Mouse (Mus musculus): ENCODE data around the gene Il33. TPM values are rescaled to one million over a fixed set of nuclear protein-coding genes. Genes with fewer than 3 reads are reported as not detected.

Il33 gene
- 48.1 and 48.3 TPM in 2 replicates for polyA plus RNA-seq (2015; fragmentation: Nextera tagmentation; extraction: Ambion mirVana)

DNA sequence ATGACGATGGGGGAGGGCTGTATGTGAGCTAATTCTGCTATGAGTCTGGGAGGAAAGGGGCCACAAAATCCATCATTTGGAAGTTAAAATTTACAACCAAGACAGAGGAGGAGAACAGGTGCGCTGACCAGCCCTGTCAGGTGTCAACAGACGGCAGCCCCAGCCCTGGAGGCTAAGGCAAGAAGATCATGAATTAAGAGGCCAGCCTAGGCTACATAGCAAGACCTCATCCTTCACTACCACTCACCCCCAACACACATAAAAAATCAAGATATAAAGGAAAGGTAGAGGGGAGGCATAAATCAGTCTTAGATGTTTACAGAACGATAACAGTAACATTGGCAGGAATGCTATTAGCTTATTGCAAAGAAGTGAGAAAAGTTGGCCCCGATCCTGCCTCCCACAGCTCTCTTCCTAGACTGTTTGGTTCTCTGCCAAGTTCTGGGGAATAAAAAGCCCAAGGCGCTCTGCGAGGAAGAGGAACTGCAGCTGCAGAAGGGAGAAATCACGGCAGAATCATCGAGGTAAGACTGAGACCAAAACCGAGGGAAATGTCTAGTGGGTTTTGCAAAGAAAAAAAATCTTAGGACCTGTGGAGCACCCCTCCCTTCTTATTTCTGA is at the start of gene Il33:
Gene Il33, plus strand, starts transcription at position 477 of the 621 bp plus-strand sequence.
- H3K27ac ChIP-seq (ENCODE audit: low read length) = peak within 1 kb of the TSS; percentile 91
- H3K4me3 ChIP-seq (ENCODE audit: low read length) = peak within 1 kb of the TSS; percentile 36
- WGBS = 7% methylated on average over 10 of the region's 10 CpGs

DNA sequence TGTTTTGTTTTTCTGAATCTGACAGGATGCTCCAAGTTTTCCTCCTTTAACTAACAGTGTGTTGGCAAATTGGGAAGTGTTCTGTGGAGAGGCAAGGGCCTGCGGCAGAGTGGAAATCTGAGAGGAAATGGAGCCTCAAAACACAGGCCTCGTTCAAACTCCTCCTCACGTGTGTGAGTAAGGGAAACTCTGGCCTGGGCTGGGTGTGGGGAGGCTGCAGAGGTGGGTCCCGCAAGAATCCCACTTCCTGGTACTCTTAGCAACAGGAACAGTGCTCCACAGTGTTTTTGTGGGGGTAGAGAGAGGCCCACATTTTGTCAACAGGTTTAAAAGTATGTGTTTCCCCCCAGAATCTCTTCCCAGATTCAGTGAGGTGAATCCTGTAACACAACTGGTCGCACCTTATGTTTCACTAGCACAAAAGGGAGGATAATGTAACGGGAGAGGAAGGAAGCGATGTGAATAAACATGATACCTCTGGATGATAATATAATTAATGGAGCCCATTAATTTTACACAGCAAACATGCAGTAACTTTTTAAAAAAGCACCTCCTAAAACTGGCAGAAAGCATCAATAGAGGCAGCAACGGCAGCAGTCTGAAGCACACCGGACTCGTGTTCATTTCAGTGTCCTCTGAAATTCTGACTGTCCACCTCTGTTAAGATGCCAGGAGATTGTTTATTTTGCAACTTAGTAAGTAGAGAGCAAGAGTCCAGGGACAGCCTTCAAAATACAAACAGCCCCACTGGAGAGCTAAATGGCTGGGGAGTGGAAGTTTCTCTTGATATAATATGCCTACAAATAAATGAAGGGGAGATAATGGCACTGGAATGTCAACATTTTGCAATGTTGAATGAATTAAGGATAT is 47.3 kb upstream of the Il33 start:
- Histone ChIP-seq H3K27me3 (ENCODE audit: insufficient read depth, low read length) (no peaks in the 10 kb centered on the region), H3K4me3 (ENCODE audit: low read length) (no peak overlapping the region), H3K9ac (replicated peaks; ENCODE audit: low read length) (0 out of 2 replicates have a peak overlapping the region, but pooled peaks have one; percentile 17), H3K9me3 (ENCODE audit: low read length) (no peaks in the 10 kb centered on the region), H3K27ac (ENCODE audit: low read length) (peak overlapping the region; percentile 81), H3K4me2 (replicated peaks; ENCODE audit: low read depth, low read length) (no peak overlapping the region), H3K36me3 (ENCODE audit: insufficient read depth, low read length) (no peaks in the 10 kb centered on the region), H3K4me1 (ENCODE audit: insufficient read depth, low read length) (peaks cover 28% of the 10 kb centered on the region)
- WGBS = 25% methylated on average over 10 of the region's 10 CpGs
- peak; percentile 79 for ATAC-seq (ENCODE audit: low FRiP score, low TSS enrichment)

More for the DNA sequence above, at the start of gene Il33:
- peaks cover 41% of the 10 kb centered on the region for H3K4me1 ChIP-seq (ENCODE audit: insufficient read depth, low read length)
- peak within 1 kb of the TSS; percentile 52 for H3K9ac ChIP-seq (replicated peaks; ENCODE audit: low read length)
- no peaks in the 10 kb centered on the region for H3K36me3 ChIP-seq (ENCODE audit: insufficient read depth, low read length)
- no peaks in the 10 kb centered on the region for H3K27me3 ChIP-seq (ENCODE audit: insufficient read depth, low read length)
- H3K9me3 ChIP-seq (ENCODE audit: low read length) = no peaks in the 10 kb centered on the region
- H3K4me2 ChIP-seq (replicated peaks; ENCODE audit: low read depth, low read length) = peak within 1 kb of the TSS; percentile 47
- ATAC-seq (ENCODE audit: low FRiP score, low TSS enrichment) = peak; percentile 58

DNA sequence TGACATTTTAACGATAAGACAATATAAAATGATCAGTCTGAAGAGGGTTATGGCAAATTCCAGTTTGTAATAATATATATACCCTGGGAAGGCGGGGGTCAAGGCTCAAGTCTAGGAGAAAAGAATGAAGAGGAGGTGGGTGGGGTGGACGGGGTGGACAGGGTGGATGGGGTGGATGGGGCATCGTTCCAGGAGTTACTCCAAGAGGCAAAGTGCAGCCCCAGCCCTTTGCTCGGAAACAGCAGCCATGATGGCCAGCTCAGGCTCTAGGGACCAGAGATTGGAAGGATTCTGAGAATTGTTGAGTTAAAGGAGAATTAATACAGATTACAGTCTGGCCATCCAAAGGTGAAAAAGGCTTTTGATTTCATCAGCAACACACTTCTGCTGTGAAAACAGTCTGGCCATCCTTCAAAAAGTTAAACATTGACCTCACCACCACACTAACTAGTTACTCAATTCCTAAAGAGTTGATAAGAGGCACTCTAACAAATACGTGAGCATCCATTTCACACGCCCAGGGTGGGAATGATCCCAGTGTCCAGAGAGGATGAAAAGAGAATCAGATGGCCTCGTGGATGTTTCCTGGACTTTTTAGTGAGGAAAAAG is 45.9 kb upstream of the Il33 start:
- 52% methylated on average over 8 of the region's 8 CpGs for WGBS
- H3K36me3 ChIP-seq (ENCODE audit: insufficient read depth, low read length) = no peaks in the 10 kb centered on the region
- H3K9me3 ChIP-seq (ENCODE audit: low read length) = no peaks in the 10 kb centered on the region
- no peak overlapping the region for H3K4me2 ChIP-seq (replicated peaks; ENCODE audit: low read depth, low read length)
- H3K9ac ChIP-seq (replicated peaks; ENCODE audit: low read length) = no peak overlapping the region
- peak overlapping the region; percentile 81; the same call in 1 of the 2 replicates for H3K27ac ChIP-seq (ENCODE audit: low read length)
- ATAC-seq (ENCODE audit: low FRiP score, low TSS enrichment) = no peak; the same call in 1 of the 2 replicates
- no peaks in the 10 kb centered on the region for H3K27me3 ChIP-seq (ENCODE audit: insufficient read depth, low read length)
- H3K4me3 ChIP-seq (ENCODE audit: low read length) = no peak overlapping the region
- H3K4me1 ChIP-seq (ENCODE audit: insufficient read depth, low read length) = peaks cover 28% of the 10 kb centered on the region

DNA sequence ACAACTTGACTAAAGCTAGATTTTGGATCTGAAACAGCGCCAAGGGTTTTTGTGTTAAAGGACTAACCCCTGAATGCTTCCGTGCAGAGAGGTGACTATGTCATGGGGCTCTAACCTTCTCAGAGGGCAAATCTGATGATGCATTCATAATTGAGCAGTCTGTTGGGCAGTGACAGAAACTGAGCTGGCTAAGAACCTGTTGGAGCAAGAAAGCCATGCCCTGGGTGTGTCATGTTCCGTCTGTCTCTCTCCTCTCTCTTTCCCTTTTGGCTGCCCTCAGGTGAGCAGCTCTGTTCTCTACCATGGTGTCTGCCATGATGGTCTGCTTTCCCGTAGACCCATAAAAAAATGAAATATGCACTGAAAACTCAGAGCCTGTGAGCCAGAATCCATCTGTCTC is 44.0 kb upstream of the Il33 start:
- Histone ChIP-seq H3K4me1 (ENCODE audit: insufficient read depth, low read length) (peaks cover 28% of the 10 kb centered on the region), H3K27ac (ENCODE audit: low read length) (no peak overlapping the region), H3K9me3 (ENCODE audit: low read length) (no peaks in the 10 kb centered on the region), H3K9ac (replicated peaks; ENCODE audit: low read length) (no peak overlapping the region), H3K36me3 (ENCODE audit: insufficient read depth, low read length) (no peaks in the 10 kb centered on the region), H3K27me3 (ENCODE audit: insufficient read depth, low read length) (no peaks in the 10 kb centered on the region), H3K4me3 (ENCODE audit: low read length) (no peak overlapping the region), H3K4me2 (replicated peaks; ENCODE audit: low read depth, low read length) (no peak overlapping the region)
- ATAC-seq (ENCODE audit: low FRiP score, low TSS enrichment) = no peak
- WGBS = 72% methylated on average over 4 of the region's 4 CpGs

DNA sequence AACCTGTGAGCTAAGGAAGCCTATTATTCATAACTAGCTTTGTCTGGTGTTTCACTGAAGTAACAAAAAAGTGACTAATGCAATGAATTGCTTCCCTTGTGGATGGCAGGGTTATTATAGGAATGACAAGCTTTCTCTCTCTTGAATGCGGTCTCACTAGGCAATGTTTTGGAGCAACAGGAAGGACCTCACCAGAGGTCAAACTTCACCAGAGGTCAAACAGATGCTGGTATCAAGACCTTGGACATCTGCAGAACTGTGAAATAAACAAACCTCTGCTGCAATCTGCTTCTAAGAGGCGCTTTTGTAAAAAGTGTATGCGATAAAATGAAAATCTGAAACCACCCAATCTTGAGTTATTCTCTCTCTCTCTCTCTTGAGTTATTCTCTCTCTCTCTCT is 42.2 kb upstream of the Il33 start:
- WGBS = 70% methylated on average over 3 of the region's 3 CpGs
- ATAC-seq (ENCODE audit: low FRiP score, low TSS enrichment) = no peak
- H3K9ac ChIP-seq (replicated peaks; ENCODE audit: low read length) = no peak overlapping the region
- H3K4me1 ChIP-seq (ENCODE audit: insufficient read depth, low read length) = peaks cover 19% of the 10 kb centered on the region
- H3K4me2 ChIP-seq (replicated peaks; ENCODE audit: low read depth, low read length) = no peak overlapping the region
- no peaks in the 10 kb centered on the region for H3K27me3 ChIP-seq (ENCODE audit: insufficient read depth, low read length)
- no peak overlapping the region for H3K4me3 ChIP-seq (ENCODE audit: low read length)
- H3K27ac ChIP-seq (ENCODE audit: low read length) = no peak overlapping the region
- no peaks in the 10 kb centered on the region for H3K36me3 ChIP-seq (ENCODE audit: insufficient read depth, low read length)
- H3K9me3 ChIP-seq (ENCODE audit: low read length) = no peaks in the 10 kb centered on the region

DNA sequence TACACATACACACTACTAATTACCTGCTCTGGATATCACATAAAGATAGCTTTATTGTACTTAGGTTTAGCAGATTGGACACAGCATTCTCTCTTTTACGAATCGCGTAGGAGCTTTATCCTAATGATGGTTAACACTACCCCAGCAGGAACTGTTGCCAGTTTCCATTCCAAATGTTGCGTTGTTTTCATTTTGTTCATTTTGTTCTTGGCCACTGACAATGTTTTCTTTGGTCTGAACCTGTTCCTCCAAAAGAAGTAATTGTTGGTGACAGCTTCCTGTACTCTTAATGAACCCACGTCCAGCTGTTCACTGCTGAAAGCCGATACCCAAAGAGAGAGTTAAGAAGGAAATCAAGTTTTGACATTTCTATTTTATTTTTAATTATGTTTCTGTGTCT is 39.4 kb upstream of the Il33 start:
- 67% methylated on average over 6 of the region's 6 CpGs for WGBS
- no peak overlapping the region for H3K27ac ChIP-seq (ENCODE audit: low read length)
- no peak overlapping the region for H3K4me3 ChIP-seq (ENCODE audit: low read length)
- ATAC-seq (ENCODE audit: low FRiP score, low TSS enrichment) = no peak
- H3K4me2 ChIP-seq (replicated peaks; ENCODE audit: low read depth, low read length) = no peak overlapping the region
- H3K36me3 ChIP-seq (ENCODE audit: insufficient read depth, low read length) = no peaks in the 10 kb centered on the region
- H3K9me3 ChIP-seq (ENCODE audit: low read length) = no peaks in the 10 kb centered on the region
- no peaks in the 10 kb centered on the region; the same call in 1 of the 2 replicates for H3K4me1 ChIP-seq (ENCODE audit: insufficient read depth, low read length)
- H3K9ac ChIP-seq (replicated peaks; ENCODE audit: low read length) = no peak overlapping the region
- H3K27me3 ChIP-seq (ENCODE audit: insufficient read depth, low read length) = no peaks in the 10 kb centered on the region

DNA sequence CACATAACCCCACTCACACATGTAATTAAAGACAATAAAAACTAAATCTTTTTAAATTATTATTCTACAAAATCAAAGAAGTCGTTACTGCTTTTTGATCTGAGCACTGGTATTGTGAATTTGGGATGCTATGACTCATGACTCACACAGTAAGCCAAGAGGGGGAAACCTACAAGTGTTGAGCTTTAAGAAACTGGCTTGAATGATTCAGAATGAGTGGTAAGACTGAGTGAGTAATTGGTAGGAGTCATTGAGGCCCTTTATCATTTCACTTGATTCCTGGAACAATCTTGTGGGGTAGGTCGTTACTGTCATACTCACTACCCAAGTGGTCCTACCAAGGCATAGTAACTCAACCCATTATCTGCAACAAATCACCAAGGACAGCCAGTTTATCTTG is 37.4 kb upstream of the Il33 start:
- Histone ChIP-seq H3K4me3 (ENCODE audit: low read length) (no peak overlapping the region), H3K36me3 (ENCODE audit: insufficient read depth, low read length) (no peaks in the 10 kb centered on the region), H3K9me3 (ENCODE audit: low read length) (no peaks in the 10 kb centered on the region), H3K4me1 (ENCODE audit: insufficient read depth, low read length) (no peaks in the 10 kb centered on the region; the same call in 1 of the 2 replicates), H3K27me3 (ENCODE audit: insufficient read depth, low read length) (no peaks in the 10 kb centered on the region), H3K27ac (ENCODE audit: low read length) (no peak overlapping the region), H3K9ac (replicated peaks; ENCODE audit: low read length) (no peak overlapping the region), H3K4me2 (replicated peaks; ENCODE audit: low read depth, low read length) (no peak overlapping the region)
- 92% methylated on average over 2 of the region's 2 CpGs for WGBS
- no peak for ATAC-seq (ENCODE audit: low FRiP score, low TSS enrichment)

DNA sequence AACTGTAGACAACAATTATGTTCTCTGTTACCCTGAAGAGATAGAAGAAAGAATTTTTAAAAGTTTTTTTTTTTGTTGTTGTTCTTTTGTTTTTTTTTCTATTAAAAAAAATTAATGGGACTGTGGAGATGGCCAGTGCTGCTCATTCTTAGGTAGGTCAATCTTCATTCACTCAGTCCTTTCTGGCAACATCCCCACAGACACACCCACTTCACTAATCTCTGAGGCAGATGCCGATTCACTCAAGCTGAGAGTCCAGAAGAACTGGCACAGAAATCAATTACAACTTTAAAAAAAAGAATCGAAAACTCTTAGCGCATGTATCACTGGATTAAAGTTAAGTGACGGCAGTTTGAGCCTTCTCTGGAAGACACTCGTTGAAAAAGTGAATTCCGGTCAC is 36.0 kb upstream of the Il33 start:
- no peak overlapping the region for H3K4me2 ChIP-seq (replicated peaks; ENCODE audit: low read depth, low read length)
- 91% methylated on average over 6 of the region's 6 CpGs for WGBS

DNA sequence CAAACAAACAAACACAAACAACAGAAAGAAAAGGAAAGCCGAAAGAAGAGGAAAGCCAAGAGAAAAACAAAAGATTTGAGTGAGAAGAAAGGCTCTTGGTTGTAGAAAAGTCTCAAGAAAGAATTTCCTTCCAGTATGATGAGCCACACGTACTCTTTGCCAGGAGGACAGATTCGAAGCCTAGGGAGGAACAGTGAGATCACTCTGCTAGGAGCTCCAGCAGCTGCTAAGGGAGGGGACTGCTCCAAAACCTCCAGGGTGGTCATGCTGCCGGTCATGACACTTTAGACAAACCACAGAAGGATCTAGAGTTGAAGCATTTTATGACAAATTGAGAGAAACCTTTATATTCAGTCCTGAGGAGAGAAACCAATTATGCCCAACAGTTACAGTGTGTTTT is 32.9 kb upstream of the Il33 start:
- WGBS = 72% methylated on average over 4 of the region's 4 CpGs
- H3K4me3 ChIP-seq (ENCODE audit: low read length) = no peak overlapping the region
- H3K27ac ChIP-seq (ENCODE audit: low read length) = no peak overlapping the region
- no peaks in the 10 kb centered on the region for H3K36me3 ChIP-seq (ENCODE audit: insufficient read depth, low read length)
- ATAC-seq (ENCODE audit: low FRiP score, low TSS enrichment) = no peak
- H3K4me2 ChIP-seq (replicated peaks; ENCODE audit: low read depth, low read length) = no peak overlapping the region
- no peaks in the 10 kb centered on the region for H3K27me3 ChIP-seq (ENCODE audit: insufficient read depth, low read length)
- no peak overlapping the region for H3K9ac ChIP-seq (replicated peaks; ENCODE audit: low read length)
- H3K9me3 ChIP-seq (ENCODE audit: low read length) = no peaks in the 10 kb centered on the region
- H3K4me1 ChIP-seq (ENCODE audit: insufficient read depth, low read length) = no peaks in the 10 kb centered on the region

More for the DNA sequence above, 36.0 kb upstream of the Il33 start:
- Histone ChIP-seq H3K9me3 (ENCODE audit: low read length) (no peaks in the 10 kb centered on the region), H3K9ac (replicated peaks; ENCODE audit: low read length) (no peak overlapping the region), H3K4me1 (ENCODE audit: insufficient read depth, low read length) (no peaks in the 10 kb centered on the region; the same call in 1 of the 2 replicates), H3K27me3 (ENCODE audit: insufficient read depth, low read length) (no peaks in the 10 kb centered on the region), H3K36me3 (ENCODE audit: insufficient read depth, low read length) (no peaks in the 10 kb centered on the region), H3K4me3 (ENCODE audit: low read length) (no peak overlapping the region), H3K27ac (ENCODE audit: low read length) (no peak overlapping the region)
- ATAC-seq (ENCODE audit: low FRiP score, low TSS enrichment) = no peak

Measured in kidney, embryonic 16.5 days (tissue).